23 mouse cellular contexts compared by ENCODE assay signal in genomic region chr7:73560811-73561210, GRCm38 (mm10).
"Had no signal": no experiment of that assay in that cellular context is flagged by ENCODE, and none has a peak within 500 bp of the region (broad histone marks: within the 10 kb centered on the region; RNA-seq: fewer than 3 reads in every experiment).

No protein-coding gene starts in this region.

- H3K9me3 ChIP-seq: heart, embryonic 13.5 days; heart, embryonic 15.5 days; hindbrain, embryonic 10.5 days; hindbrain, embryonic 12.5 days; intestine, embryonic 15.5 days; limb, embryonic 12.5 days; liver, embryonic 13.5 days; liver, embryonic 15.5 days had no signal

- H3K27me3 ChIP-seq: heart, embryonic 13.5 days; heart, embryonic 15.5 days; hindbrain, embryonic 12.5 days; intestine, embryonic 15.5 days; limb, embryonic 12.5 days; liver, embryonic 13.5 days; liver, embryonic 15.5 days had no signal

- H3K27ac ChIP-seq: heart, embryonic 13.5 days; hindbrain, embryonic 12.5 days; hindbrain, embryonic 14.5 days; intestine, embryonic 15.5 days; layer of hippocampus, adult 2 months; limb, embryonic 12.5 days; liver, embryonic 13.5 days; liver, embryonic 15.5 days had no signal

- H3K4me2 ChIP-seq: heart, embryonic 15.5 days; hindbrain, embryonic 12.5 days; hindbrain, embryonic 14.5 days; intestine, embryonic 15.5 days; limb, embryonic 12.5 days; liver, embryonic 15.5 days had no signal

- ATAC-seq: hindbrain, embryonic 16.5 days; inflammation-experienced regulatory T-cells, adult 6 months; intestine, embryonic 15.5 days had no signal

- DNase-seq: gastrocnemius, postnatal 25 days; heart, adult 2 months; heart, postnatal 4 days; kidney, adult 18-20 months; kidney, adult 8-10 months; kidney, postnatal 10 days; kidney, postnatal 25 days; kidney, postnatal 4 days; layer of hippocampus, postnatal 36 days; left cerebral cortex, postnatal 4 days; liver; liver, embryonic 13.5 days had no signal

- H3K9ac ChIP-seq: heart, embryonic 15.5 days; hindbrain, embryonic 12.5 days; hindbrain, embryonic 14.5 days; intestine, embryonic 15.5 days; limb, embryonic 12.5 days; liver, embryonic 13.5 days; liver, embryonic 15.5 days had no signal

- H3K4me3 ChIP-seq: heart, adult 2 months; heart, embryonic 13.5 days; heart, embryonic 15.5 days; hindbrain, embryonic 10.5 days; hindbrain, embryonic 12.5 days; intestine, embryonic 15.5 days; layer of hippocampus, adult 2 months; limb, embryonic 12.5 days; liver, embryonic 13.5 days; liver, embryonic 15.5 days had no signal

- H3K36me3 ChIP-seq: heart, embryonic 13.5 days; heart, embryonic 15.5 days; hindbrain, embryonic 10.5 days; hindbrain, embryonic 12.5 days; intestine, embryonic 15.5 days; limb, embryonic 12.5 days; liver, embryonic 13.5 days; liver, embryonic 15.5 days had no signal
